Mouse (Mus musculus) left cerebral cortex, adult 11 months (tissue): ENCODE measurements around the gene Gpr88.

ENCODE experiments used
- DNase-seq: peaks from one replicate; pipeline ENCODE4 v3.0.0; 2022; ENCODE audit warnings: low spot score

Gpr88 gene

DNA sequence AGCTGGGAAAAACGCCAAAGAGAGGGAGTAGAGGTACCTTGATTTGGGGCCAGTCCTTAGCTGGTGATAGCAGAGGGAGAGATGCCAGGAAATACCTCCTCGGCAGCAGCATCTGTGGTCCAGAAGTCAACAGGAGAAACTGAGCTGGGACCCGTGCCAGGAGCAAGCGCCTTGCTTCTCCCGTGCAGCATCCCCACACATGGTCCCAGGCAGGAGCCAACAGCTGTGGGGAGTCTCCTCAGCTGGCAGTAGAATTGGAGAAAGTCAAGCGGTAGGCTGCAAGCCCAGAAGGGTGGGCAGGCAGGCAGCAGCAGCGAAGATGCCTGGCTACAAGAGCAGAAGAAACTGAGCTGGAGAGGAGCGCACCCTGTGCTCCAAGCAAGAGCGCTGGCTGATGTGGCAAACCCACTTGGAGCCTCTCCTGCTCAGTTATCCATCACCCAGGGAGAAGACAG lies at the start of gene Gpr88:
Gene Gpr88, minus strand, starts transcription at position 427 of the 455 bp plus-strand sequence.
- DNase-seq = peak; percentile 68

DNA sequence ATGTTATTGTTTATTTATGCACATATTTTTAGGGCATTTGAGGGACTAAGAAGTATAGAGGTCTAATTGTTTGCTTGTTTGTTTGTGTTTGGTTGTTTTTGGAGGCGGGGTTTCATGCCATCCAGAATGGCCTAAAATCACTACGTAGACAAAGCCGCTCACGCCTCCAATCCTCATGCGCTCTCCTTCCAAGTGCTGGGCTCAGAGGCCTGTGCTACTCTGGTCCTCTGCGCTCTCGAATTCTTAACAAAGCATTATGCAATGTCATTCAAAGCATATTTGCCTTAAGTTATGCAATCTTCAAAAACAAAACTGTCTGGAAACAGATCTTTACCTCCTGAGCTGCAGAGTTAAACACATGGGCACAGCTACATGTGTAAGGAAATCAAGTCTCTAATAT lies 49.3 kb upstream of the Gpr88 start:
- no peak for DNase-seq

DNA sequence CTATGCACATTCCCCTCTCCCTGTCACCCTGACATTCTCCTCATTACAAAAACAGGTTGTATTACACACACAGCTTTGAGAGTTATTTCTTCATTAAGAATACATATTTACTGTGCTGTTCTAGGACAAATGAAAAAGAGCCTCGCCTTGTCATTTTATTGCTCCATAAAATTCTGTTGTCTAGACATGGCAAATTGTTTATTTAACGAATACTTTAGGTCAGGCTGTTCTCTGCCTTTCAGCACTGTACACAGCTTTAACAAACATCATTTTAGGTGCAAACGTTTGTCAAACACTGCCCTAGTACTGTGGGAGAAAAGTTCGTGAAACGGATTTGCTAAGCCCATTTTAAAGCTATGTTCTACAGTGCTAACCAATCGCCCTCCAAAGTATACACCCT lies 48.5 kb upstream of the Gpr88 start:
- DNase-seq = no peak

DNA sequence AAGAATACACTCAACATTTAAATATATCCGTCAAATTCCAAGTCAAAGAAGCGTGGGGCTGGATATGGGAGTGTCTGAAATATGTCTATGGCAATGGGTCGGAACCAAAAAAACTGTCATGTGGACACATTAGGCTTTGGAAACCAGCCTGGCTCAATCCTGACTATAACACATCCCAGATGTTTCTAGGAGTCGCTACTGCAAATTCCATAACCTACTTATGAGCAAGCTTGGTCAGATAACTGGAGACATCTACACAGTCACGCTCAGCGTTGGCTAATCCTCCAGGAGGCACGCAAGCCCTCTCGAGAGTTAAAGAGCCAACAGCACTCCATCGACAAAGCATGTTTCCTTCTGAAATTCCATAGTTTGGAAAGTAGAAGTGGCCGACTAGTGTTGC lies 45.4 kb upstream of the Gpr88 start:
- DNase-seq = no peak

DNA sequence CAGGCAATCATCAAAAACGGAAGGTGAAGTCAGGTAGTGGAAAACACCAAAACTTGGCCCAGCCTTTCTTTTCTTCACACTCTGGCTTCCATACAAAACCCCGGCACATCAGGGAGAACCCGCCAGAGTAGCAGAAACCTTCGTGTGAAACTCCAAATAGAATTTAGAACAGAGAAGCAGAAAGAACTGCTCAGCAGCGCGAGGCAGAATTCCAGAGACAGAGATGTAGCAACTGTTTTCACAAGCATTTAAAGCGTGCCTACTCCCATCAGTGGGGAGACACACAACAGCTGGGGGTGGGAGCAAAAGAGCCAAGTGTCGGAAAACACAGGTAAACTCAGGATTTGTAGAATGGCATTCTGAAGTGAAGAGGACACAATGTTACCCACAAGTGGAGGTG lies 44.7 kb upstream of the Gpr88 start:
- no peak for DNase-seq

DNA sequence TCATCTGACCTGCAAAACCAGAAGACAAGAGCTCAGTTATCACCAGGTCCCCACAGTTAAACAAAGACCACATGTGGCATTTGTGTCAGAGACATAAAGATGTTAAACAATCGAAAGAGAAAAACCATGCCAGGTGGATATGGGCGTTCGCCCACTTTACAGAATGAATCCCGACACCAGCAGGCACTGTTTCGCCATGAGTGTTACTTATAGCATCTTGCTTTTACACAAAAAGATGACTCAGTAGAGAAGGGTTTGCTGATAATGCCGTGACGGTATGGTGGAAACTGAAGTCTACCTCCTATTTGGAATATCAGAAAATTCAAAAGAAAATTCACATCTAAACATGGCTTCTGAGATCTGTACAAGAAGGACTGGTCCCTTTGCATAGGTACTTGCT lies 43.9 kb upstream of the Gpr88 start:
- DNase-seq = no peak

DNA sequence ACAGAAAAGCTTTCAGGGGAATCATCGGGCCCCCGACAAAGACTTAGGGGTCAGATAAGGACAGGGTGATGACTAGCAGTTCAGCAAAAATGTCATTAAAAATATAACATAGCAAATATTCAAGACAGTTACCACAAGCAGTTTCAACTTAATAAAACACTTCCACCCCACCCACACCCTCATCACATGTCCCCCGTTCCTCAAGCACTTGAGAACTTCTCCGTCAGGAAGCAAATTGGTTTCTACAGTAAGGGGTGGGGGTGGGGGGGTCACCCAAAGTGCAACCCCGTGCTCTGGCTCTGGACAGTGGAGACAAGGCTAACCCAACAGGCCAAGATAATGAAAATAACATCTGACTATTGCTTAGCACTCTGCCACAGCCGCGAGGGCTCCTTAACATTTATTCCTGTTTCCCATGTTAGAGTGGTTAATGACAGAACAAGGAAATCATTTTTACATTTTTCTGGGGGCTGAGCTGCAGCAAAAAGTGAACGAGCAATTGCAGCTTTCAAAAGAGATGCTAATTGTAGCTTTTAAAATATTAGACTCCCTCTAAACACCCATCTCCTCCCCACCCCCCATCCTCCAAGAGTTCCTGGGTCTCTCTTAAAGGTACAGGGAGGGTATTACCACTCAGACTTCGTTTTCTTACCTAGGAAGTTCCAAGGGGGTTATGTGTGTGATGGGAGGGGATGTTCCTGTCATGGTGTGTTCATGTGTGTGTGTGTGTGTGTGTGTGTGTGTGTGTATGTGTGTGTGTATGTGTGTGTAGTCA lies 36.9 kb upstream of the Gpr88 start:
- no peak for DNase-seq

DNA sequence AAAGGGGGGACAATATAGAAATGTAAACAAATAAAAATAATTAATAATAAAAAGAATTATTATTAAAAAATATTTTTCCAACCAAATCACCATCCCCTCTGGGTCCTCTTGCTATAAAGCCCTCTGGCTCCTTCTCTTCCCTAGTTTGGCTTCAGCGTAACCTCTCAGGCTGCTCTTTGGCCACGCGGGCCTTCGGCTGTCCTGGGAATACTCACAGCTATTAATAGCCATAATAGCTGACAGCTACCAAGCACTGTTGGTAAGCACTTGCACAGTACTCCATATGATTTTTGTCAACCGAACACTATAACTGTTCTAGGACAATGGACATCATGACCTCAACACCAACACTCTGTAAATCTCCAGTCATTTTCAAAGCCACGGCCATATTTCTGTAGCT lies 35.5 kb upstream of the Gpr88 start:
- no peak for DNase-seq

DNA sequence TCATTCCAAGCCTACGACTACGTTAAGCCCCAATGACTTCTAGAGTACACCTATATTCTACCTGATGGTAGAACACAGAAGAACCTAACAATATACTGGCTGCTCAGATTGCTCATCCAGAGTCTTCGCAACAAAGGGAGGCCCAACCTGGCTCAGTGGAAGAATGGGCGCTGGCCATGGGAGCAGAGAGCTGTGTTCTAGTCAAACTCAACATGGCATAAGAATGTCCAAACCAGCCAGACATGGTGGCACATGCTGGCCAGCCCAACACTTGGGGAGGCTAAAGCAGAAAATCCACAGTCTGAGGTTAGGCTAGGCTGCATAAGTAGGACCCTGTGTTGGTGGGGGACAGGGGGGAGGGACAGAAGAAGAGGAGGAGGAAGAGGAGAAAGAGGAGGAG lies 31.4 kb upstream of the Gpr88 start:
- DNase-seq = no peak

DNA sequence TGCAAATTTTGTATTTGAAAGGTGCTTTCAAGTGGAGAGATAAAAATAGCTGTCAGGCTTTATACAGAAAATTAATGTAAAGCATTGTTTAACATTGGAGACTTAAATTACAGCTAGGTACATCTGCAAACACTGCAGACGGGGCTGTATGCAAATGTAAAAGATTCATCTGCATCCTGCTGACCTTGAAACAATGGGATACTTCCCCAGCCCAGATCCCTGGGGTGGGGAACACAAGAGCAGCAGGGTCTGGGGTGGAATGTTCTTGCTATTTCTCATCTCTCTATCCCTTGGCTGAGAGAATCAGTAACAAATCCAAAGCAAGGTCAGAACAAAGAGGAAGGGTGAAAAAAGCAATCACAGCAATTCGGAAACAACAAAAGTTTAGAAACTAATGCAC lies 30.7 kb upstream of the Gpr88 start:
- no peak for DNase-seq

DNA sequence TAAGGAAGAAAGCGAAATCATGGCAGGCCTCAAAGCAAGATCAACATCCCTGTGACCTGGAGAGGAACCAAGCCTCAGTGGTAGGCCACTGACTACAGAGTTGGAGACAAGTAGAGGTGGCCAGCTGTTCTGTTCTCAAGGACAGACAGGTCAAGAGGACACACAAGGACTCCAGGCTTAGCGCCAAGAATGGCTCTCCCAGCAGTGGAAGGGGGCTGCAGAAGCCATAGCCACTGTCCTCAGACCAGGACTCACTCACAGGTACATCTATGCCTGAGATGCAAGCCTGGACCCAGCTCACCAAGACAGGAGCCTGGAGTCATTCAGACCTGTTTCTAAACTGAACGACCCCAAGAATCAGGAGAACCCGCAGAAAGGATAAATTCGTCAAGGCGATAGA lies 28.4 kb upstream of the Gpr88 start:
- DNase-seq = no peak

DNA sequence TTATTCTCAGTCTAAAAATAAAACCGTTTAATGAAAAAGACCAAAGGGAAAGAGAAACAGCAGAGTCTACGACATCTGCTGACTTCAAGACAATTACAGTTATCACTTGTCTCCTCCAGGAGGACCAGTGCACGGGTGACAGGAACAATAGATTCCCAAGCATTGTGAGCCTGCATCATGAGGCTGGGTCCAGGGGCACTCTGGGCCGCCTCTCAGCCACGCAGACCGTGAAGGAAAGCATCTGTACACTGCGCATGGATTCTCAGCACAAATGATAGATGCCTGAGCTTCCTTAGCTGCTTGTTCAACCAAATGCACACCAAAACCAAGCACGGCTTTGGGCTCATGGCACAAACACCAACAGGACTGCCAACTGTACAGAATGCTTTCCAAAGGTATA lies 23.8 kb upstream of the Gpr88 start:
- no peak for DNase-seq

DNA sequence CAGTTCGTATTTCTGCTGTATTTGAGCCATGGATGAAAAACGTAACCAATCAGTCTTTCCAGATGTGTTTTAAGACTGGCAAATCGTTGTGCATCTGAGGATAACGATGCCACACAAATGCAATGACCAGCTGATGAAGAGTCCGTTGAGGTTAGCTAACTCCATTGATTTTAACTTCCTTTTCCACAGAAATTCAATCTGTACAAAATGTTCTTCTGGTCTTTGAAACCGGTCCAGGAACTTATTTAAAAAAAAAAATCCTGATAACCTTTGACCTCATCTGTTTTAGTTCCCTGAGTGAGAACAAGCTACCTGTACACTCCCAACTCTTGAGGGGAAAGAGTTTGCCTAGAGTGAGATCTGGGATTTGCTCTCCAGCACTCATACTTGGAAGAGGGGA lies 18.4 kb upstream of the Gpr88 start:
- DNase-seq = no peak

DNA sequence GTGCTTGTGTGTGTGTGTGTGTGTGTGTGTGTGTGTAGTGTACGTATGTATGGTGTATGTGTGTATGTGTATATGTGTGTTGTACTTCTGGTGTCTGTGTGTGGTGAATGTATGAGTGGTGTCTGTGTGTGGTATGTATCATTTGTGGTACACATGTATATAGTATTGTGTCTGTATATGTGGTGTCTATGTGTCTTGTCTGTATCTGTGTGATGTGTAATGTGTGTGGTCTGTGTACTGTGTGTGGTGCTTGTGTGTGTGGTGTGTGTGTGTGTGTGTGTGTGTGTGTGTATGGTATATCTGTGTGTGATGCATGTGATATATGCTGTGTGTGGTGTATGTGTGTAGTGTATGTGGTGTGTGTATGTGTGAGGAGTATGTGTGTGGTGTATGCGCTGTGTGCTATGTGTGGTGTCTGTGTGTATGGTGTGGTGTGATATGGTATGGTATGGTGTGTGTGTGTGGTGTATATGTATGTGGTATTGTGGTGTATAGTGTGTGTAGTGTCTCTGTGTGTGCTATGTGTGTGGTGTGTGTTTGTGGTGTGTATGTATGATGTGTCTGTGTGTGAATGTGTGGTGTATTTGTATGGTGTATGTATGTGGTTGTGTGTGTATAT lies 13.8 kb upstream of the Gpr88 start:
- no peak for DNase-seq

DNA sequence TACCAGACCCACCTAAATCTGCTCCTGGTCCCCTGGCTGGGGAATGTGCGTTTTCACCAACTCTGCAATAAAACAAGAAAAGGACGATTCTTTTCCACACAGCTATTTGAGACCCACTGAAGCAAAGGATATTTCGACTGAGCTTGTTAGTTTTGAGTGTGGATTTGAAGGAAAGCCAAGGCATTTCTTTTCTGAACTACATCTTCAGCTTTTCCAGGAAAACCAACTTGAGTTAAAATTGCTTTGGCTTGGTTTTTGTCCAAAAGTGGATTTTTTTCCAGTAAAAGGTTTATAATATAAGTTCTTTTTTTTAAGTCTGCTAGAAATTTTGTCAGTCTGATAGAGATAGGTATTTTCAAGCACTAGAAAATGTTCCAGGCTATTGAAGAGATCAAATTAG lies 13.1 kb upstream of the Gpr88 start:
- no peak for DNase-seq

DNA sequence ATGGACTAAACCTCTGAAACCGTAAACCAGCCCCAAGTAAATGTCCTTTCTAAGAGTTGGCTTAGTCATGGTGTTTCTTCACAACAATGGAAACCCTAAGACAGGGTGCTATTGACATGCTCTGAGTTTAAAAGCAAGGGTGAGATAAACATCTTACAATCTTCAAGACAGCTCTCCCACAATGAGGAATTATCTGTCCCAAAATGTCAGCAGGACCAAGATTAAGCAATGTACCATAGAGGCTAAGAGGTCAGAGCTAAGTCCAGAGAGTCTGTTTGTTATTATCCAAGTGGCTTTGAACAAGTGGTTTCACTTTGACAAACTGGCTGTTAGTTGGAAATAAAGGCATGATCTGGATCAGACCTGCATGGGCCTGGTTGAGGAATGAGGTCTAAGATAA lies 10.7 kb upstream of the Gpr88 start:
- no peak for DNase-seq

DNA sequence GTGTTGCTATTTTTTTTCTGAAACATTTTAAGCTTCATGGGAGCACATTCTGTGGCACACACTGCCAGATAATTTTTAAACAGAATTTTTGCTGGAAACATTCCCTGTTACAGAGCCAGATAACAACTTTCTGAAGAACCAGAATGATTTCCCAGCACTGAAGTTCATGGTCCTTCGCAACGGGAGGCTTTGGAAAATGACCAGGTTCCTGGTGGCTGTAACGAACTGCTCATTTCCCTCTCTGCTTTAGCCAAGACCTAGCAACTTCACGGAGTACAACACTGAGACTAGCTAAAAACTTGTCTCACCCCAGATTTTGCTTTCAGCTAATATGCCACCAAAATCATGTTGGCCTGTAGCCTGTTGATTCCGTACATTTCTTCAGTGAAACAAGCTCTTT lies 9.8 kb upstream of the Gpr88 start:
- no peak for DNase-seq

DNA sequence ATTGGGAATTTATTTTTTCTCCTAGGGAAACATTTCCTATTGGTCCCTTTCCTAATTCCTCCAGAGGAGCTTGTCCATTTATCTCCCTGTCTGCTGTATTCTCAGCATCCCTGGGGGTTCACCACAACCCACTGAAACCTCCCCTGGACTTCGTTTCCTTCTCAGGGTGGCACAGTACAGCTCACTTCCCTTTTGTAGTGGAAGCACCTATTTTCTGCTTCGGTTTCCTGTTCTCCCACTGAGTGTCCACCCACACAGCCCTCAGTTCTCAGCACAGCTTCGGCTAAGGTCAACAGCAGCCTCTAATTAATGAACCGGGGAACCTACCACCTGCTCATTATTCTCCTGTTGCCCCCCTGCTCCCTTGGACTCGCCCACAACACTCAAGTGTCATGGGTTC lies 2.8 kb upstream of the Gpr88 start:
- DNase-seq = no peak

DNA sequence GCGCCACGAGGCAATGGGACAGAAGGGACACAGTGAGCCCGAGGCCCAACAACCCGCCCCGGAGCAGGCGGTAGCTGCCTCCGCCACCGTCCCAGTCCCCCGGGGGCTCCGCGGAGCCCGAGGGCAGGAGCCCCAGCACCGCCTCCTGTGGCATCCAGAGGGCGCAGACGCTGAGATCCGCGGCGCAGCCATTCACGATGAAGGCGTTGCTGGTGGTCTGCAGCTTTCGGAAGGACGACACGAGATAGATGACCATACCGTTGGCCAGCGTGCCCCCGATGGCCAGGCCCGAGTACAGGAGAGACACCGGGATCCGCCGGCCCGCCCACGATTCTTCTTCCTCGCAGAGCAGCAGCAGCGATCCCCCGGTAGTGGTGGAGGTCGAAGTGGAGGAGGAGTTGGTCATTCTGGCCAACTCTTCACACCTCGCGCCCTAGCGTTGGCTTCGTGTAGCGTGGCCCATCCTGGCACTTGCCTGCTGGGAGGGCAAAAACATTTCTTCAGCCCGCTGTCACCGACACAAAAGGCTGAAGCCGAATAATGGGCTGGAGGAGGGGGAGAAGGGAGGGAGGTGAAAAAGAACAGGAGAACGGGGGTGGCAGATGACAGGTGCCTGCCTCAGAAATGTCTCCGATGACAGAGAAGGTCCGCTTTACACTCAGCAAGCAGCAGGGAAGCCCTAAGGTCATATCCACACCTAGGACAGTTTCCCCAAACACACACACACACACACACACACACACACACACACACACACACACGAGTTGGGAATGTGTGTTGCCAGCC lies 855 bp downstream of the Gpr88 start:
- no peak for DNase-seq

DNA sequence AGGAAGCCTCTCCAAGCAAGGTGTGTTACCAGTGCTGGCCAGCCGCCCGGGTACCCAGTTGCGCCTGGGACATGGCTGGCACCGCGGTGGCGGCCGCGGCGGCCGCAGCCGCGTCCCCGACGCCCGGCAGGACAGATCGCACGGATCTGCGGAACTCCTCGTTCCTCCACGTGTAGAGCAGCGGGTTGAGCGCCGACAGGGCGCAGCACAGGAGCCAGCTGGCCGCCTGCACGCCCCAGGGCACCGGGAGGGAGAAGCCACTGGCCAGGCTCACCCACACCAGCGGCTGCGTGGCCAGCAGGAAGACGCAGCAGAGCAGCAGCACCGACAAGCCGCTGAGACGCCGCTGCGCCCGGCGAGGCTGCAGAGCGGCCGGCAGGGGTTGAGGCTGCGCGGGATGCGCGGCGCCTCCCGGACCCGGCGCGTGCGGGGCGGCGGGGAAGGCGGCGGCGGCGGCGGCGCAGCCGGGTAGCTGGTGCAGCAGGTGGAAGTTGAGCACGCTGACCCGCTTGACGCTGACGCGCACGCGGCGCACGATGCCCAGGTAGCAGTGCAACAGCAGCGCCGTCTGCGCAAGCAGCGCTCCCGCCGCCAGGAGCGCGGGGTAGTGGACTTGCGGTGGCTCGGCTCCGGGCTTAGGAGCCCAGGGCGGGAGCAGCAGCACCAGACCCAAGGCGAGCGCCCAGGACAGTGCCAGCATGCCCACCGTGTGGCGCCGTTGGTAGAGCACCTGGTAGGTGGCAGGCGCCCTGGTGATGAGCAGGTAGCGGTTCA lies 1.6 kb downstream of the Gpr88 start:
- peak; percentile 29 for DNase-seq

DNA sequence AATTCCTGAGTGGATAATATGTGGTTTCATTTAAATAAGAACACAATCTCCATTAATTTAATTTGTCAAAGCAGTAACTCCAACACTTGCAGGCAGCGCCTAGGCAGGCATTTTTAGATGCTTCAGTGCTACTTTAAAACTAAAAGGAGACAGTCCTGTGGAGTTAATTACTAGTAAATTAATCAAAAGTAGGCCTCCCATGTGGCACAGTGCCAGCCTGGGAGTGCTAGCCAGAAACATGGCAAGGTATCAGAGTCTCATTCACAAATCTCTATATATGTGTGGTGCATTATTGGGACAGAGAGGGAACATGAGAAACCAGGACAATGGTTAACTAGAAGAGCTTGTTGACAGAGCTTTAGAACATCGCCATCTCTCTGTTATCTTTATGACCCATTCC lies 4.3 kb downstream of the Gpr88 start:
- DNase-seq = no peak

DNA sequence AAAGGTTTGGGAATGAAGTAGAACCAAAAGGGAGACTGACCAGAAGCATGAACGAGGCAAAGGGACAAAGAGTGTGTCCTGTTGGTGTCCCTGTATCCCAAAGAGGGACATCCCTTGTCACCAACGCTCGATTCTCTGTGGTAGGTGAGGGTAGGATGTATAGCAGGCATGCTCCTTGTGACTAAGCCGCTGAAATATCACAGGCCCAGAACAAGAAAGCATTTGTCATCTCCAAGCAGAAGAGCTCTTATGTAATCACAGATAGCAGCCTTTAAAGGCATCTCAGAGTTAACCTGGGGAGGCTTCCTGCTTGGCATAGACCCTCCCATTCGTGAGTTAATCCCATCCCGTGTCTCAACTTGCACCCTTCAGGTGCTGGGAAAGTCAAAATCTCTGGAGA lies 8.8 kb downstream of the Gpr88 start:
- no peak for DNase-seq
